Mouse (Mus musculus): Measurements from ENCODE around the gene Sgtb.

- TF ChIP-seq TAL1 (IDR thresholded peaks at IDR 0.05; ENCODE audit: low read length) (no peak), GATA1 (IDR thresholded peaks at IDR 0.05; ENCODE audit: low read length) (no peak)
Observed at GRCm38 (mm10) chr13:104155106-104155505, 45.6 kb downstream of the Sgtb start.
